Mouse (Mus musculus): ENCODE measurements around the gene Wdr59.
"Not testable (repeated sequence)": the region's sequence is repeated elsewhere in the genome, so short reads cannot be mapped to it uniquely, and the experiment has no call there.

Wdr59 gene

DNA sequence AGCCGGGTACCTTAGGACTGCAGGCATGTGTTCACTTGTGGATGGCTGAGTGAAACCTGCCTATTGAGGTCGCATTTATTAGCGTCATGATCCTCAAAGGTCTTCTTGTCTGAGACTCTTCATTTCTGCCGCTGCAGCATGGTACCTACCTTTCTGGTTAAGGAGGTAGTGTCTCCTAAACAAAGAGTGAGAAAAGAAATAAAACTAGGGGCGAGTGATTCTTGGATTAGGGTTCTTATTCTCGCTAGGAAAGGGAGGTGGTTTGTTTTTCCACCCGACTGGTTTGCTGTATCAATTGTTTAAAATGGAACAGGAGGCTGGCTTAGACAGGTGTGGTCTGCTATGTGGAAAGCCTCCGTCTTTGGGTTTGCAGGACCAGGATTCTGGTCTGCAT is 15.9 kb upstream of the Wdr59 start:
- no peak for DNase-seq (ENCODE audit: low spot score in 2 of 2)

DNA sequence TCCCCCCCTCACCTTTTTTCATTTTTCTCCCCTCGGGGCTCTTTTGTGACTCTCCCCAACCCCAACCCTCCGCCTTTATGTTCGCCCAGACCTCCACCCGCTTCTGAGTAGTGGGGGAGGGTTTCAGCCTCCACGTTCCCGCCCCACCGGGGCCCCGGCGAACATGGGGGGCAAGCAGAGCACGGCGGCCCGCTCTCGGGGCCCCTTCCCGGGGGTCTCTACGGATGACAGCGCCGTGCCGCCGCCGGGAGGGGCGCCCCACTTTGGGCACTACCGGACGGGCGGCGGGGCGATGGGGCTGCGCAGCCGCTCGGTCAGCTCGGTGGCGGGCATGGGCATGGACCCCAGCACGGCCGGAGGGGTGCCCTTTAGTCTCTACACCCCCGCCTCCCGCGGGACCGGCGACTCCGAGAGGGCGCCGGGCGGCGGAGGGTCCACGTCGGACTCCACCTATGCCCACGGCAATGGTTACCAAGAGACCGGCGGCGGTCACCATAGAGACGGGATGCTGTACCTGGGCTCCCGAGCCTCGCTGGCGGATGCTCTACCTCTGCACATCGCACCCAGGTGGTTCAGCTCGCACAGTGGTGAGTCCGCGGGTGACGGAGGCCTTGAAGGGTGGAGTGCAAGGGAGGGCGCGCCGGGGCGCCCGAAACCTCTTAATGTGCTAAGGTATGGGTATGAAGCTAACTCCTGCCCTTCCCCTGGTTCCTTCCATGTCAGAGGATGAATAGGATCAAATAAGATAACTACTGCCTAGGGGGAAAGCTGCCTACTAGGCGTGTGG is 15.3 kb upstream of the Wdr59 start:
- peak; percentile 72 to 77 for DNase-seq (ENCODE audit: low spot score in 2 of 2)

GRCm38 (mm10) chr8:111536031-111536977 is 14.4 kb upstream of the Wdr59 start, which contains the start of gene Znrf1:
Znrf1 (plus strand) TSS chr8:111536097.
- peak; percentile 70 to 74 for DNase-seq (ENCODE audit: low spot score in 2 of 2)

- no peak for DNase-seq (ENCODE audit: low spot score in 2 of 2)
Observed at GRCm38 (mm10) chr8:111535491-111535890, 13.6 kb upstream of the Wdr59 start.

DNA sequence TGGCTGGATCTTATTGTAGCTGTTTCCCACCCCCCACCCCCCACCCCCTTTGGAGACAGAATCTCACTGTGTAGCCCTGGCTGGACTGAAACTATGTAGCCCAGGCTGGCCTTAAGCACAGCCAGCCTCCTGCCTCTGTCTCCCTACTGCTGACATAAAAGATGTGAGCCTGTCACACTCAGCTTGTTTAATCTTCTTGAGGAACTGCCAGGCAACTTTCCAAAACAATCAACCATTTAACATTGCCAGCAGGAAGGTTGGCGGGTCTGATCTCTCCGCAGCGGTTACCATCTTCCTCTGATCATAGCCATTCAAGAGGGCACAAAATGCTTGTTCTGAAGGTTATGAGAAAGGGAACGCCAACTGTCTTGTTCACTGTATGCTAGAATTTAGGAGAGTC is 11.6 kb upstream of the Wdr59 start:
- DNase-seq (ENCODE audit: low spot score in 2 of 2) = no peak

DNA sequence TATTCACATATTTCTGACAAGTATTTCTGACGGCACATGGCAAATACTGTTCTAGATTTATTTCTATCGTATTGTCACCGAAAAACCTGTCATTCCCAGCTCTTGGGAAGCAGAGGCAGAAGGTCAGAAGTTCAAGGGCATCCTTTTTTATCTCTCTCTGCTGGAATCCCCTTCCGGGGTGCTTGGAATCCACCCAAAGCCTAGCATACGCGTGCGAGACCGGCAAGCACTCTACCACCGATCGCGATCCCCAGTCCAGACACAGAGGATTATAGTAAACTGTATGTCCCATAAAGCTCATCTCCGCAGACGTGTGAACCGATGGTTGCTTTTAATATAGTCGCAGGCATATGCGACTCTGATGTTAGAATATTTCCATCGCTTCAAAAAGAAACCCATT is 9.7 kb upstream of the Wdr59 start:
- DNase-seq (ENCODE audit: low spot score in 2 of 2) = no peak

GRCm38 (mm10) chr8:111531191-111531590 is 9.3 kb upstream of the Wdr59 start:
- DNase-seq (ENCODE audit: low spot score in 2 of 2) = no peak

- DNase-seq (ENCODE audit: low spot score in 2 of 2) = no peak
Observed at GRCm38 (mm10) chr8:111528071-111528470, 6.2 kb upstream of the Wdr59 start.

DNA sequence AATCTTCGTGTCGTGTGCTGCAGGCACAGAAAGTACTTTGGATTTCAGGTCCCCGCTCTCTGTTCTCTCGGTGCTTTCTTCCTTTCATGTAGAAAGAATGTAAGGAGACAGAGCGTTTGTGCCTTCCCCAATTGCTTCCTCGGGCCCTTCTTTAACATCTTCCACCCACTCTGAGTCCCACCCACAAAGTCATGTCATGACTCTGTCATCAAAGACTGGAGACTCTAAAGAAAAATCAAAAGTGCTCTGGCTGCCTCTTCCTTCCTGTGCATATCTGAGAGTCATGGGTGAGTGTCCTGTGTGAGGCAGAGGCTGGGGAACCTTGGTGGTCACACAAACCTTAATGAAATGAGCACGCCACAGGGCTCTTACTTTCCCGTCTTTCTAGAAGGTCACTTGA is 5.3 kb upstream of the Wdr59 start:
- DNase-seq (ENCODE audit: low spot score in 2 of 2) = peak; percentile 37 to 45

DNA sequence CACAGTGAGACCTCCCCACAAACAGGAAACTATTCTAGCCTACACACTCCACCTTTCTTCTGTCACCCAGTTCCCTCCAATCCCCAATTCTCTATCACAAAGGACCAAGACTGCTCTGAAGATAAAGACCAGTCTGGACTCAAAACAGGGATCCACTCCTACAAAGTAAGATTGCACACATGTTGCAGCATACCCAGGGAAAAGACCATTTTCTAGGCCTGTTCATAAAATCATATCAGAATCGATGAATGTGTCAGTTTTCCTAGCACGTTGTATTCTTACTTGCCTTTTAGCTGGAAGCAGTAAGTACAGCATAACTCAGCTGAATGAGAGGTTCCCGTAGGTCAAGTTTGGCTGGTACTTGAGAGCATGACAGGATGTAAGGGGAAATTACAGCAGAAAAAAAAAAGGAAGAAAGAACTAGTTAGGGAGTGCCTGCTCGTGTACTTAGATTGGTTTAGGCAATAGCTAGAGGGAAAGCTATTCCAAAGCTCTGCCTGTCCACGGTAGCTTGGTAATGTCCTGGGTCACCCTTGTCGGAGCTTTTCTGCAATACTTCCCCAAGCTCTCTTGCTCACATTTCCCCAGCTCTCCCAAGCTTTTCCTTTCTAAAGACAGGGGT is 4.6 kb upstream of the Wdr59 start:
- DNase-seq (ENCODE audit: low spot score in 2 of 2) = no peak

- DNase-seq (ENCODE audit: low spot score in 2 of 2) = no peak
Observed at GRCm38 (mm10) chr8:111517466-111517865, 4.4 kb downstream of the Wdr59 start.

GRCm38 (mm10) chr8:111516451-111517035 is 5.3 kb downstream of the Wdr59 start:
- no peak for DNase-seq (ENCODE audit: low spot score in 2 of 2)

DNA sequence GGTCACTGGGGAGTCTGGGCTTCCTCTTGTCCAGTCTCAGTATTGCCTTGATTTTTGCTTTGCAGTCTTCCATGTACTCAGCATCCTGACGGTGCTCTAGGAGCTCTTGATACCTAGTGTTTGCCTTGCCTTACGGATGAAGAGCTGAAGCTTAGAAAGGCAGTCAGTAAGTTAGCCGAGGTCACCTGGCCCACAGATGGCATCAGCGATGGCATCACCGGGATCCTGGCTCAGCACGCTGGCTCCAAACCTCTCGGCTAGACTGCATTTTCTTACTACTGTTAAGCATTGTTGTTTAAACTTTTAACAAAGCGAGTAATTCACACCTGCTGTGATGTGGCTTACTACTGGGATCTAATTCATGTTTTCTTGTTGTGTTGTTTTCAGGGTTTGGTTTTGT is 8.4 kb downstream of the Wdr59 start:
- DNase-seq (ENCODE audit: low spot score in 2 of 2) = no peak

DNA sequence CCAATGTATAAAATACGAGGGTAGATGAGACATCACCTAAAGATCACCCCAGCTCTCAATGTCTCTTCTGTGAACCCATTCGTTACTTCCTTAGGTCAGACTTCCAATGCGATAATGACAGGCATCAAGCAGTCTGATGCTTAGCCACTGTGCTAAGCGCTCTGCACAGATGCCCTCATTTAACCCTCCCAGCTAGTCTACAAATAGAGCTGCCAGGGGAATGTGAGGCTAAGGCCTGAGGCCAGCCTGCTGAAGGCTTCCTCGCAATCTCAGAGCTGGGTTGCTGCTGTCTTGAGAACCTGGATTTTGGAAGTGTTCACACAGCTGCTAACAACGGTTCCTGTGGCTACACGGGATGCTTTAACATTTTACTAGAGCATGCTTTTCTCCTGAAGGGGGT is 9.0 kb downstream of the Wdr59 start:
- DNase-seq (ENCODE audit: low spot score in 2 of 2) = no peak

DNA sequence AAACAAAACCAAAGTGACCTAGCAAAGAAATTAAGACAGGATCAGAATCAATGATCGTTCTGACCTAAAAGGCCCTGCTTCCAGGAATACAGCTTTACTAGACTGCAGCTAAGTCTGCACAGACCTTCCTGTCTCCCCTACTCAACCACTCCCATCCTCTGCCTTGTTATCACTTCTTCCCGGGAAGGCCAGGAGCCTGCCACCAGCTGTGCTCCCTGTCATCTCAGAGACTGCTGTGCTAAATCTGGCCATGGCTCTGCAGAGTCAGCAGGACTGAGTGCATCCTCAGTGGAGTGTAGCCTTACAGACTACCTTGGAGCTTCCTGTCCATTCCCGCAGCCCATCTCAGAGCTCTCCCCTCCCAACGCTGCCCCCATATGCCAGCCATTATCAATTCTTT is 11.5 kb downstream of the Wdr59 start:
- DNase-seq (ENCODE audit: low spot score in 2 of 2) = no peak

DNA sequence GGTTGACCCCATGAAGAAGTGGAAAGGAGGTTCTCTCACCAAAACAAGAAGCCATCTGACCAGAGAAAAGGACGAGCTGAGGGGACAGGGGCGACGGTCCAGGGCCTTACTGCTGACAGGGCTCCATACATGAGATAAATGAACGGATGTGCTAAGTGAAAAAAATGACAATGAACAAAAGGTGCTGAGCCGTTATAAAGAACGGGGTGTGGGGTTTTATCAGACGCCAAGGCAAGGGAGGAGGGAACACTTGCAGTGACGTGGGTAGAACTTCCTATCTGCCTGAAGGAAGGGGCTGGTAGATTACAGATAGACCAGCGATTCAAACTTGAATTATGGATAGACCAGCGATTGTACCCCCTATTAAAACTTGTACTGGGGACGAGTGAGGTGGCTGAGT is 12.6 kb downstream of the Wdr59 start:
- no peak for DNase-seq (ENCODE audit: low spot score in 2 of 2)

DNA sequence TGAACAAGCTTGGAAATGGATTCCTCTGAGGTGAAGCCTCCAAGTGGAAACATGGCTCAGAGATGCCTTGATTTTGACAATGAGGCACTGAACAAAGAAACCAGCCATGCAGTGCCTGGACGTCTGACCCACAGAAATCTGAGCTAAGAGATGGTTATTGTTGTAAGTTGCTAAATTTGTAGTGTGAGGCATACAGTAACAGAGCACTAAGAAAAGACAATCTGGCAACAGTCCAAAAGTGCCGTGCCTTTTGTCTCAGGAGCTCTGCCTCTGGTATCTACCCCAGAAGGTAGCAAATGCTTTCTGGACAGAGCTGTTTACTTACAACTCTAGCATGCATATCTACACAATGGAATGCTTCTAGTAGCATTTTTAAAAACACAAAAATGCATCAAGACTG is 13.3 kb downstream of the Wdr59 start:
- DNase-seq (ENCODE audit: low spot score in 2 of 2) = no peak

GRCm38 (mm10) chr8:111501724-111502464 is 20.0 kb downstream of the Wdr59 start:
- DNase-seq (ENCODE audit: low spot score in 2 of 2) = no peak

DNA sequence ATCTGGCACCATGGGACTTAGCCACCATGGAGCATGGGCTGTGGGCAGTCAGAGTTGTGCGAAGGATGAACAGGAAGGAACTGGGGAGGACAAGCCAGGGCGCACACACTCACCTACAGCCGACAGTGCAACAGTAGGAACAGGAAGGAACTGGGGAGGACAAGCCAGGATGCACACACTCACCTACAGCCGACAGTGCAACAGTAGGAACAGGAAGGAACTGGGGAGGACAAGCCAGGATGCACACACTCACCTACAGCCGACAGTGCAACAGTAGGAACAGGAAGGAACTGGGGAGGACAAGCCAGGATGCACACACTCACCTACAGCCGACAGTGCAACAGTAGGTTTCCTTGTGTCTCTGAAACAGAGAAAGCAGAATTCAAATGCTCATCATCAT is 23.6 kb downstream of the Wdr59 start:
- DNase-seq (ENCODE audit: low spot score in 2 of 2) = not testable (repeated sequence)

DNA sequence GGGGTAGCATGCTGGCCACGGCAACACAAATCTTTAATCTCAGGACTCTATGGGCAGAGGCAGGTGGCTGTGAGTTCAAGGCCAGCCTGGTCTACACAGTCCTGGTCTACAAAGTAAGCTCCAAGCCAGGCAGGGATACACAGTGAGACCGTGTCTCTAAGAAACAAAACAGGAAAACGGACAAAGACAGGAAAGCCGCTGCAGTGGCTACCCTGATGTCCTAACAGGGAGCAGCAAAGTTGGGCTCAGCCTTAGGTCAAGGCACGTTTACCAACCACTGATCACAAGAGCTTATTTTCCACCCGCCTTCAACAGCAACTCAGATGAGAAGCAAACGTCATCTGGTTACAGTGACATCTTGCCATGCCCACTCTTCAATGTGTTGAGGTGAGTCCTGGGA is 25.6 kb downstream of the Wdr59 start:
- DNase-seq (ENCODE audit: low spot score in 2 of 2) = no peak

- no peak for DNase-seq (ENCODE audit: low spot score in 2 of 2)
Observed at GRCm38 (mm10) chr8:111493176-111493575, 28.7 kb downstream of the Wdr59 start.
